ENCODE assay signal across 18 mouse cellular contexts in the genomic region with DNA sequence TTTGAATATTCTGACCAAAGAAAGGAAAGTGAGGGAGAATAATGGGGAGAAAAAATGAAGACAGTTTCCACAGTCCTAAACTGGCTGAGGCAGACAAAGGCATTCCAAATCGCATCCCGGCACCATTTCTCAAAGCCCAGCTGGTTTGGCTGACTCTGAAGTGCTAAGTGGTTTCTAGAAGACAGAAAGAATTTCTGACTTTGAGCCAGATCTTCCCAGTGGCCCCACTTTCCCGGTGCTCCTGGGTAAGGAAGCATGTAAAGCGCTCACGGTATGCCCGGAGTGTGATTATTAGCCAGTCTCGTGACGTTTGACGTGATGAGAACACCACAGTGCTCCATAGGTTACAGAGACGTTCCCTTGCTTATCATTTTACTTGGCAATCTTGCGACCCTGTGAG.
DNase-seq lines count a peak whose midpoint lies in the region; ATAC-seq lines count a peak whose summit lies in the region.
"Had no signal": no experiment of that assay in that cellular context is flagged by ENCODE, and none has a peak within 500 bp of the region (broad histone marks: within the 10 kb centered on the region; RNA-seq: fewer than 3 reads in every experiment).

No protein-coding gene starts in this region.

- H3K4me2 ChIP-seq in heart, embryonic 15.5 days = peak overlapping the region; percentile 5; the same call in 1 of the 2 replicates
- H3K4me2 ChIP-seq in heart, embryonic 11.5 days = no peak overlapping the region
- H3K4me2 ChIP-seq: hindbrain, embryonic 12.5 days; limb, embryonic 13.5 days; liver, embryonic 15.5 days had no signal

- DNase-seq in cerebellum, postnatal 10 days = peak; percentile 28 to 44
- no peak for DNase-seq in cerebellum, postnatal 14 days
- DNase-seq in left cerebral cortex, postnatal 4 days = peak; percentile 11
- DNase-seq in left cerebral cortex, adult 18-20 months (ENCODE audit: low spot score in 2 of 2) = no peak
- DNase-seq in 3T3-L1 (ENCODE audit: low read depth, low spot score) = peak; percentile 6
- no peak for DNase-seq in kidney, adult 9 months
- DNase-seq: adrenal gland, adult 2 months; cerebellum, adult 11-12 months; kidney, adult 11 months; kidney, postnatal 25 days; right cerebral cortex, adult 18-20 months; thymus, postnatal 36 days had no signal

- H3K9me3 ChIP-seq in heart, embryonic 15.5 days (replicated peaks) = no peaks in the 10 kb centered on the region
- no peaks in the 10 kb centered on the region for H3K9me3 ChIP-seq in heart, embryonic 11.5 days (replicated peaks; ENCODE audit: control insufficient read depth, low read length)
- H3K9me3 ChIP-seq: hindbrain, embryonic 12.5 days; limb, embryonic 13.5 days; liver, embryonic 15.5 days had no signal

- no peak overlapping the region for H3K9ac ChIP-seq in heart, embryonic 15.5 days
- no peak overlapping the region for H3K9ac ChIP-seq in heart, embryonic 11.5 days (ENCODE audit: low read depth, low read length)
- H3K9ac ChIP-seq: hindbrain, embryonic 12.5 days; limb, embryonic 13.5 days; liver, embryonic 15.5 days had no signal

- no peaks in the 10 kb centered on the region for H3K36me3 ChIP-seq in heart, embryonic 15.5 days
- H3K36me3 ChIP-seq in heart, embryonic 11.5 days (ENCODE audit: control insufficient read depth, insufficient read depth, low read length) = no peaks in the 10 kb centered on the region
- H3K36me3 ChIP-seq: hindbrain, embryonic 12.5 days; limb, embryonic 13.5 days; liver, embryonic 15.5 days had no signal

- intact Hi-C loops in left cerebral cortex, postnatal 4 days (cut with DNase I) = no loop called here

- H3K27ac ChIP-seq in heart, embryonic 15.5 days = peak overlapping the region; percentile 75
- H3K27ac ChIP-seq in heart, embryonic 11.5 days (ENCODE audit: low read depth, low read length) = no peak overlapping the region
- H3K27ac ChIP-seq: hindbrain, embryonic 12.5 days; limb, embryonic 13.5 days; liver, embryonic 15.5 days had no signal

- no peaks in the 10 kb centered on the region for H3K27me3 ChIP-seq in heart, embryonic 15.5 days
- H3K27me3 ChIP-seq in heart, embryonic 11.5 days (ENCODE audit: control insufficient read depth, insufficient read depth, low read length) = no peaks in the 10 kb centered on the region
- H3K27me3 ChIP-seq: CH12.LX; hindbrain, embryonic 12.5 days; limb, embryonic 13.5 days; liver, embryonic 15.5 days had no signal

- 0 out of 2 replicates have a peak, but pooled peaks cover 6% of the 10 kb centered on the region for H3K4me1 ChIP-seq in heart, embryonic 15.5 days (replicated peaks)
- no peaks in the 10 kb centered on the region for H3K4me1 ChIP-seq in heart, embryonic 11.5 days (ENCODE audit: control insufficient read depth, insufficient read depth, low read length)
- H3K4me1 ChIP-seq: hindbrain, embryonic 12.5 days; limb, embryonic 13.5 days; liver, embryonic 15.5 days had no signal

- 32% methylated on average over 11 of the region's 11 CpGs for whole genome bisulfite sequencing in heart, embryonic 15.5 days
- WGBS in heart, embryonic 11.5 days (ENCODE audit: insufficient replicate concordance) = 64% methylated on average over 11 of the region's 11 CpGs

- no peak overlapping the region for H3K4me3 ChIP-seq in heart, embryonic 15.5 days
- H3K4me3 ChIP-seq in heart, embryonic 11.5 days (ENCODE audit: low read depth, low read length) = no peak overlapping the region
- H3K4me3 ChIP-seq: hindbrain, embryonic 12.5 days; limb, embryonic 13.5 days; liver, embryonic 15.5 days had no signal

- peak; percentile 75 for ATAC-seq in heart, embryonic 15.5 days (replicated peaks; ENCODE audit: insufficient number of reproducible peaks, insufficient read depth, low FRiP score, low read depth)
- no peak for ATAC-seq in heart, embryonic 11.5 days (replicated peaks; ENCODE audit: insufficient number of reproducible peaks, low FRiP score, low TSS enrichment)

Comparison
In these comparisons a context has a peak if more than half of its experiments do, and no peak if none do; other contexts are left out.
1. DNase-seq: peak in cerebellum, postnatal 10 days (2 of 2), left cerebral cortex, postnatal 4 days (single experiment) and 3T3-L1 (single experiment); none in cerebellum, postnatal 14 days (0 of 2), left cerebral cortex, adult 18-20 months (0 of 2) and kidney, adult 9 months (single experiment).